ENCODE assay signal across 8 mouse cellular contexts in the genomic region with DNA sequence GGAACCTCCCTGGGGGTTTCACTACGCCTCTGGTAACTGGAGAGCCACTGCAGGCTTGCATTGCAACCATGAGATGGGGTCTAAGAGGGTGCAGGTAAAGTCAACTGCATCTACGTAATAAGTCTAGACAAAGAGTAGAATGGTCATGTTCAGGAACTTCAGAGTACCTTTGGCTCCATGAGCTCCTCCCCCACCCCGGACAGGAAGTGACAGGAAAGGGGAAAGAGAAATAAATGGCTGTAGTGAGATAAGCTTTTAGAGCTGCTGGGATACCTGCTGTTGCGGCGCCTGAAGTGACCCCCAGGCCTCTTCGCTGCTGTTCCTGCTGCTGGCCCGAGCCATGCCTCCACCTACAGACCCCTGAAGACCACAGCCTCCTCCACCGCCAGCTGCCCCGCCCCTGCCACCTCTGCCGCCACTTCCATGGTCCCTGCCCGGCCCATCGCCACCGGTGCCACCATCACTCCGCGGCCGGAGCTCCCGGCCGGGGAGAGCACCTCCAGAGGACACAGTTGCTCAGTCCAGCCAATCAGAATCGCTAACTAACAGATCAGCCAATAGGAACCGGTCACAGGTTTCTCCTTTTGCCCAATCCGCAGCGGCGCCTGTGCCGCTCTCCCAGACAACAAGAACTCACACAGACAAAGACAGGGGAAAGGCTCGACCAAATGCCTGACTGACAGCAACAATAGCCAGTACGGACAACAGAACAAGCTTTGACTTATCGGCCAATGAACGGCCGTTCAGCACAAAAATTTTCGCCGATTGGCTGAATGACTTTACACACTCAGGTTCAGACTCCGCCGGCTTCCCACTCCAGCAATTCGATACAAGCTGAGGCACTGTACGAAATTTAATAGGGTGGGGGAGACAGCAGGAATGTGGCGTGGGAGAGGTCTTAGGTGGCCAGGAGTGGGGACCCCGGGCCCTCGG. TPM values are rescaled to one million over a fixed set of nuclear protein-coding genes. Genes with fewer than 3 reads are reported as not detected.
DNase-seq lines count a peak whose midpoint lies in the region; ATAC-seq lines count a peak whose summit lies in the region.

A gene (minus strand): TSS at position 630 of the 933 bp plus-strand sequence.

- peak; percentile 98 for DNase-seq in Muller cell, postnatal 12 days (ENCODE audit: inconsistent ontology term)
- peak; percentile 99 for DNase-seq in cerebellum, adult 9-11 months
- peak; percentile 98 to 99 for DNase-seq in frontal cortex, adult 2 months (ENCODE audit: extremely low spot score in 1 of 2, low spot score in 1 of 2)
- DNase-seq in hindbrain, embryonic 11.5 days (ENCODE audit: low spot score) = peak; percentile 93
- DNase-seq in layer of hippocampus, postnatal 10 days (ENCODE audit: low spot score in 2 of 2) = peak; percentile 90 to 92
- DNase-seq in lung, postnatal 10 days = peak; percentile 98
- peak; percentile 88 for DNase-seq in ovary, postnatal 36 days (ENCODE audit: low spot score)
- DNase-seq in thymus, postnatal 25 days = peak; percentile 90

- H3K27me3 ChIP-seq in hindbrain, embryonic 11.5 days (ENCODE audit: control insufficient read depth, insufficient read depth, low read length) = no peaks in the 10 kb centered on the region

- H3K27ac ChIP-seq in hindbrain, embryonic 11.5 days (ENCODE audit: low read depth, low read length) = peak within 1 kb of the TSS; percentile 99

- H3K36me3 ChIP-seq in hindbrain, embryonic 11.5 days (ENCODE audit: control insufficient read depth, insufficient read depth, low read length) = 0 out of 2 replicates have a peak, but pooled peaks cover 7% of the 10 kb centered on the region

- no peaks in the 10 kb centered on the region for H3K9me3 ChIP-seq in hindbrain, embryonic 11.5 days (ENCODE audit: control insufficient read depth, low read length)

- peak; percentile 94 for ATAC-seq in hindbrain, embryonic 11.5 days (ENCODE audit: low FRiP score)

- H3K4me1 ChIP-seq in hindbrain, embryonic 11.5 days (replicated peaks; ENCODE audit: control insufficient read depth, insufficient read depth, low read length) = peaks cover 18% of the 10 kb centered on the region

- 1% methylated on average over 37 of the region's 38 CpGs for WGBS in hindbrain, embryonic 11.5 days

- peak within 1 kb of the TSS; percentile 94 for H3K4me2 ChIP-seq in hindbrain, embryonic 11.5 days (replicated peaks; ENCODE audit: low read depth, low read length)

- H3K9ac ChIP-seq in hindbrain, embryonic 11.5 days (ENCODE audit: low read depth, low read length) = peak within 1 kb of the TSS; percentile 97

- H3K4me3 ChIP-seq in hindbrain, embryonic 11.5 days (ENCODE audit: low read depth, low read length) = peak within 1 kb of the TSS; percentile 80

RNA-seq across cellular contexts. Expression of the gene that starts here (rescaled TPM):
- 95.9 and 107 TPM in 2 replicates for polyA plus RNA-seq in frontal cortex, adult 2 months (2012; rRNA removed)
- 160 and 179 TPM in 2 replicates for polyA plus RNA-seq in hindbrain, embryonic 11.5 days (2014; fragmentation: Nextera tagmentation; extraction: Ambion mirVana)
- 10 to 100 TPM; 68.6 to 72.7 TPM for total RNA-seq in layer of hippocampus, postnatal 10 days (2021)

Comparison
In these comparisons a context has a peak if more than half of its experiments do, and no peak if none do; other contexts are left out.
1. Peak in every context shown above with its lines: DNase-seq, ATAC-seq, H3K4me3 ChIP-seq and H3K27ac ChIP-seq.